Mouse (Mus musculus): ENCODE measurements around the gene Limk2.

The Limk2 gene

GRCm38 (mm10) chr11:3408131-3408996 is 625 bp downstream of the Limk2 start:
- DNase-seq, result peak; percentile 33 to 57

GRCm38 (mm10) chr11:3404287-3405047 is 4.5 kb downstream of the Limk2 start:
- no peak for DNase-seq

GRCm38 (mm10) chr11:3403024-3403423 is 6.0 kb downstream of the Limk2 start:
- no peak for DNase-seq

GRCm38 (mm10) chr11:3398318-3398717 is 10.7 kb downstream of the Limk2 start:
- no peak for DNase-seq

- peak in 1 of 2 experiments; percentile 25 for DNase-seq
These were observed 12.4 kb downstream of the Limk2 start for GRCm38 (mm10) chr11:3396562-3396961.

- DNase-seq, result no peak
These were observed 12.9 kb downstream of the Limk2 start for GRCm38 (mm10) chr11:3396091-3396490.

- no peak for DNase-seq
These were observed 14.5 kb downstream of the Limk2 start for GRCm38 (mm10) chr11:3394520-3394919.

GRCm38 (mm10) chr11:3392526-3392925 is 16.5 kb downstream of the Limk2 start:
- DNase-seq, result peak; percentile 23 to 42

GRCm38 (mm10) chr11:3390789-3391188 is 18.2 kb downstream of the Limk2 start:
- no peak for DNase-seq

GRCm38 (mm10) chr11:3389996-3390395 is 19.0 kb downstream of the Limk2 start:
- no peak for DNase-seq

GRCm38 (mm10) chr11:3387482-3388196 is 21.4 kb downstream of the Limk2 start:
- DNase-seq, result no peak

- peak; percentile 92 to 93 for DNase-seq
These were observed 22.0 kb downstream of the Limk2 start for GRCm38 (mm10) chr11:3386941-3387368.

GRCm38 (mm10) chr11:3382602-3383594 is 26.1 kb downstream of the Limk2 start:
- peak; percentile 29 for DNase-seq

GRCm38 (mm10) chr11:3381148-3381814 is 27.7 kb downstream of the Limk2 start:
- DNase-seq, result no peak

GRCm38 (mm10) chr11:3379427-3379826 is 29.6 kb downstream of the Limk2 start:
- DNase-seq, result no peak

- no peak for DNase-seq
These were observed 34.2 kb downstream of the Limk2 start for GRCm38 (mm10) chr11:3374741-3375140.

GRCm38 (mm10) chr11:3374293-3374645 is 34.7 kb downstream of the Limk2 start:
- peak; percentile 31 to 54 for DNase-seq

GRCm38 (mm10) chr11:3373591-3374292 is 35.2 kb downstream of the Limk2 start:
- peak; percentile 55 to 62 for DNase-seq

- no peak for DNase-seq
These were observed 37.2 kb downstream of the Limk2 start for GRCm38 (mm10) chr11:3371599-3372295.

Measured in kidney, postnatal 4 days (tissue).